Mouse (Mus musculus) layer of hippocampus, postnatal 36 days (tissue): ENCODE results near the gene Rbm20. TPM values are rescaled to one million over a fixed set of nuclear protein-coding genes. Genes with fewer than 3 reads are reported as not detected.
A peak's percentile ranks its signal among the peaks of the same experiment; 100 is the strongest.

Experiments used
- DNase-seq, 2 experiments: peaks; one replicate each; pipeline ENCODE4 v3.0.0; 2022
- total RNA-seq, 2 experiments: library from RNA; stranded (reverse); gene quantifications; 2 replicates each; pipeline ENCODE4 v1.2.3; 2021

Gene Rbm20
- total RNA-seq, 2 experiments from 2014 or later = 1.5 to 2.0 TPM

DNA sequence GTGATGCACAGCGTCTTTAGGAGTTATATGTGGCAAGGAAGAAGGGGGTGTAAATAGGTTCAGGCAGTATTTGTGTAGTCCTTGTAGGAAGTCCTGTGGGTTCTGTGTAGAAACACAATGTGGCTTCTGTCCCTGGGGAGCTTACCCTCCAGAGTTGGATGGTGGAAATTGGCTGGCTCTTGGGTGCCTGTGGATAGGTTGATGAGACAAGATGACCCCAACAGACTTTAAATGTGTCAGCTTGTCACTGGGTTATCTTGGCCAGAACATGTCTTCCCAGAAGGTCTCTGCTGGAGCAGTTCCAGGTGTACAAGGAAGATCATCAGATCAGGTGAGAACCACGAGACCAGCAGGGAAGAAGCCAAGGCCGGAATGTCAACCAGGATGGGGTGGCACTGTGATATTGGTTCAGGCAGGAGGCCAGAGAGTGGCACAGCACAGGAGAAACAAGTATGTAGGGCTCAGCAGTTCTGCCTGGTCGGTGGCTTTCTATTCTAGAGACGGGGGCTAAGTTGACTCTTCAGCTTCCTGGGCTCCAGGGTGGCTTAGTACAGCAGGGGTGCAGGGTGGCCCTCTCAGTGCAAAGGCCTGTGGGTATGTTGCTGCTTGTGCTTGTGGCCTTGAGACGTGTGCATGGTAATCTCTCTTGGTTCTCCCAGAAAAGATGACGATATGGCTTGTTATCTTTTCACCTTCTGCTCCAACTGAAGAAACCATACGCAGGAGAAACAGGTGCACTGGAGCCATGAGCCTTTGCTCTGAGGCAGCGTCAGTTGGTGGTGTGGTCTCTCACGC lies 209.7 kb downstream of the Rbm20 start:
- DNase-seq = no peak

DNA sequence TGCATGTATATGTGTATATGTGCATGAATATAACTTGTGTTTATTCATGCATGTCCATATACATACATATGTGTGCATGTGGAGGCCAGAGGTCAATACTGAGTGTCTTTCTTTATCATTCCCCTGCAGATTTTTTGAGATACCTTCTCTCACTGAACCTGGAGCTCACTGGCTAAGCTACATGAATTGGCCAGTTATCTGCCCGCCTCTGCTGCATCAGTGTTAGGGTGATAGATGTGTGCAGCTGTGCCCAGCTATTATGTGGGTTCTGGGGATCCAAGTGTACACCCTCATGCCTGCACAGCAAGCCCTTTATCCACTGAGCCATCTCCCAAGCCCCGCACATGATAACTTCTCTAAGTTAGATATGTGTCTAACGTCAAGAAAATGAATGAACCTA lies 210.7 kb downstream of the Rbm20 start:
- DNase-seq = no peak

DNA sequence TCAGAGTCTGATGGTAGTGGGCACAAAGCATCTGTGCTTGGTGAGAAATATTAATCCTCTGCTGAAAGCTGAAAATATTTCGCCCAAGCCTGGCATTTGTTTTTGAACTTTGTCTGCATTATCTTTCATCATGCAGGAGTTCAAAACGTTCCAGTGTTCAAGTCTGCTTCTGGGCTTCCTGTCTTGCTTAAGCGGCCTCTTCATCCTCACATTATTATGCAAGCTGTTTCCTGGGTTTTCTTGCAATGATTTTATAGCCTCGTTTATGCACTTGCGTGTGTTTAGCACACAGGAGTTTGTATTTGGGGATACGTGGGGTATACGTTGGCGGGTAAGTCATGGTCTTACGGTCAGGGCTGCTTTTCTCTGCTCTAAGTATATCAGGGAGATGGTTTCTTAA lies 211.2 kb downstream of the Rbm20 start:
- DNase-seq = no peak

DNA sequence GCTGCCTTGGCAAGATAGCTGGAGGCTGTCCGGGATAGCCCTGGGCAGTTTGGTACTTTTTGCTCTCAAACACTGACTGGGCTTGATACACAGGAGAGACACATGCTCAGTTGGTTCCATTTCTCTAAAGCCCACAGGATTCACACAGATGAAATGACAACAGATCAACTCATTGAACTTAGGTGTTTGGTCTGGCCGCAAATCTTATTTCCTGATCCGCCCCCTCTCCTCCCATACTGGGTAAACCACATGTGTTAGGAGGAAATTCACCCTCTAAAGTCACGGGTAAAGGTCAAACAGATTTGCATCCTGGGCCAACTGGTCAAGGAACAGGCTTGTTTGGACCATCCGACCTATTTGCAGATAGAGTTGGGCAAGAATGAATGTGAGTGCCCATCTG lies 212.4 kb downstream of the Rbm20 start:
- DNase-seq = no peak

DNA sequence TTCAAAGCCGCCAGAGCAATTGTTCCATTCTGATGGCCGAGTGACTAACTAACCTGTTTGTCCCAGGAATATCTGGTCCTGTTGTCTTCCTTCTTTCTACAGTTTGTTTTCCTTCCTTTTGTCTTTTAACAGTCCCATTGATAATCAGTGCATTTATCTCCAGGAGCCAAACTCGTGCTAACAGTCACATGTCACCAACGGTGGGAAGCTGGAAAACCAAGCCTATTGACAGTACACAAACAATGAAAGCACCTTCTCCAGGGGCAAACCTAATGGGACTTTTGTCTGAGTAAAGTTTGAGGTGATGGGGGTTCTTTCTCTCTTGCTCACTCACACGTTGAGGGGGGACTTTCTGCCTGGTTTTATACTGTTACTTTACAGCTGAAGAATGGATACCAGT lies 213.2 kb downstream of the Rbm20 start:
- DNase-seq = no peak

DNA sequence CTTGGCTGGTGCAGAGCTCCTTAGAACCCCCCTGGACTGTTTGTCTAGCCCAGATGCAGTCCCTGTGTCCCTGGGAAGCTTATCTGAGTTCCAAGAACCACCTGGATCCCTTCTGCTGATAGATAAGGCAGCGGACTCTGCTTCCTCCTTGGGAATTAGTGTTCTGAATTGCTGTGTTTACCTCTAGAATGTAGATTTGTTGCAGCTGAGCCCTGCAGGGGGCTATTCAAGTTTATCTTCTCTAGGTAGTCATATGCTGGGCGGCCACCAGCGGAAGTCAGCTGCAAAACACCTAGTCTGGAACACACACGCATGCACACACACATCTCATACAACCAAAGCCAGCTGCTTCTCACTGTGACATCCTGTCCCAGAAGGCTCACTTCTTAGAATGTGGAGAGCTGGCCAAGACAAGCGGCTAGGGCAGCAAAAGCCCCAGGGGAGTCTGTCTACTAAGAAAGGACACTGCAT lies 213.7 kb downstream of the Rbm20 start:
- DNase-seq = no peak

DNA sequence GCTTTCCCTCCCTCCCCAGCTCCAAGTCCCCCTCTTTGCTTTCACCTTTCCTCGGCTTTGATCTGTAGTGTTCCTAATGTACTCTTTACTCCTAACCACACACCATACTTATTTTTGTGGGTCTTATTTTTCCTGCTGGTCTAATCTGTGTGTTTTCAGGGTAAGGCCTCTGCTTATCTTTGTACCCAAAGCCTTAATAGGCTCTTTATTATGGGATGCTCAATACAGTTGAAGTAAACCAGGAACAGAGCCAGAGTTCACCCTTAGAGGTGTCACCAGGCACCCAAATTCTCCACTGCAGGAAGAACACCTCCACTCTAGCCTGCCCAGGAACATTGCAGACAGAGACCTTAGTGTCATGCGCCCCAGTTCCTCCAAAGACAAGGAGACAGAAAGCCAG lies 214.5 kb downstream of the Rbm20 start:
- DNase-seq = no peak

DNA sequence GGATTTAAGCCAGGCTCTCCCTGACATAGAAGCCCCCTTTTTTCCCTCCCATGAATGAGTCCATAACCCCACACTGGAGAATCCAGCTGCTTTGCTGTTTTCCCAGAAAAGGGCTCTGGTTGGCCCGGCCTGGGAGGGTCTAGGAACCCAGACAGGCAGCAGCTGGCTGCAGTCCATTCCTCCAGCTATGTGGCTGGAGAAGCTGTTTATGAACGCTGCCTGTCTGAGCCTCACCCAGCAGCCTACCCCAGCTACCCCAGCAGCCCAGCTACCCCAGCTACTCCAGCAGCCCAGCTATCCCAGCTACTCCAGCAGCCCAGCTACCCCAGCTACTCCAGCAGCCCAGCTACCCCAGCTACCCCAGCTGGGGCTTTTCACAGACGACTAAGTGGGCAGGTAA lies 215.0 kb downstream of the Rbm20 start, which contains the start of gene Pdcd4:
Gene Pdcd4 (plus strand): TSS at position 171 of the 400 bp plus-strand sequence.
- DNase-seq = no peak

DNA sequence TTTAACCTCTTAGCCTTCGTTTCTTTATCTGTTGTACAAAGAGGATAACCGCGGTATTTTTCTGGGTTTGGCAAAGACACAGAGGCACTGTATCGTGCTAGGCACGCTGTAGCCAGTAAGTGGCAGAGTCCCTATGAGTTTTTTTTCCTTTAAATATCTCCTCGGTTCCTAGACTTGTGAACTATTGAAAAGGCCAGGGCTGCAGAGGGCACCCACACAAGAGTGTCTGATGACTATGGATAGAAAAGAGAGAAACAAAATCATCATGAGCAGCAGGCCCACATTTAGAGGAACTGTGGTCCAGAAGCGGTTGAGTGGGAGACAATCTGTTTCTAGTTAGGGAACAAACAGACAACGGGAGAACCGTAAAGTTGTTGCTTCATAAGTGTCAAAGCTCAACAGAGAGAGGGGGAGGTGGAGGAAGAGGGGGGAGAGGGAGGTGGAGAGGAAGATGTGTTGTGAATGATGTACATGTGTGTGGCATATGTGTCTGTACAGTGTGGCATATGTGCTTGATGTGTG lies 215.8 kb downstream of the Rbm20 start:
- DNase-seq = peak; percentile 40 to 54

DNA sequence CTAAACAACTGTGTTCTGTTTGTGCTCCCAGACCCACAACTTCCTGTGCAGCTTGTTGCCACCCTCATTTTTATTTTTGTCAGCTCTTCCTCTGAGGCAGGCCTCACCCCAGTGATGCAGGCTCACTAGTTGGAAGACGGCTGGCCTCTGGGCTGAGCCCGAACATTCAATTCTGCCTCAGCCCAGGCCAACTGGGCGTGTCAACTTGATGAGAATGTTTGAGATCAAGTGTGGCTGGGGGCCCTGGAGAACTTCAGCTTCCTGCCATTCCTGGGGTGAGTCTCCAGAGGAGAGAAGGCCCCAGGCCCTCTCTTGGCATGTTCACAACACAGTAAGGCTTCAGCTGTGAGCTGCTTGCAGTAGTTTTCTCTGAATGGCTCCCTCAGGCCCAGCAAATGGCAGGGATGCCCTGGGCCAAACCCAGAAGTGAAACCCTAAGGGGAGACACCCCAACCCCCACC lies 216.6 kb downstream of the Rbm20 start:
- DNase-seq = no peak

DNA sequence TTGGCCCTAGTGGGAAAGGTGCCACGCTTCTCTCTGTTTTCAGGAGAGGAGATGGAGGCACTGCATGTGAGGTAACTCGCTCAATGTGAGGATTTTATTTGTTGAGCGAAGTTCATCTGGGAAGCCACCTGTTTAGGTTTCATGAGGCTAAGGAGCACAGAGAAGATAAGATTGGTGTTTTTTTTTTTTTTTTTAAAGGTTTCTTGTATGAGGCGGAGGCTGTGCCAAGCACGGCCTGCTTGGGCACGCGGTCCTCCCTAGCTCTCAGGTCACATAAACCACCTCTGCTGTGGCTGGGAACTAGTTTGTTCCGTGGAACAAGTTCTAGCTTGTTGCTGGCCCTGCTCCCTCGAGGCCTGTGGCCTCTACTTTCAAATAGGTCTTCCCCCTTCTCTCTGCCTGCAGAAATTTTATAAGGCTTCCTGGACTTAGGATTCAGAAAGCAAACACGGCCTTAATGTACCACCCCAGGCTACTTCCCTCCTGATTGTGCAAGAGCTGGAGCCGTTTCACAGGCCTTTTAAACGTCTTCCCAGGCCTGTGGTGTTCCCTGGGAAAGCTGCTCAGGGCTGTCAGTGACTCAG lies 217.5 kb downstream of the Rbm20 start:
- DNase-seq = no peak

DNA sequence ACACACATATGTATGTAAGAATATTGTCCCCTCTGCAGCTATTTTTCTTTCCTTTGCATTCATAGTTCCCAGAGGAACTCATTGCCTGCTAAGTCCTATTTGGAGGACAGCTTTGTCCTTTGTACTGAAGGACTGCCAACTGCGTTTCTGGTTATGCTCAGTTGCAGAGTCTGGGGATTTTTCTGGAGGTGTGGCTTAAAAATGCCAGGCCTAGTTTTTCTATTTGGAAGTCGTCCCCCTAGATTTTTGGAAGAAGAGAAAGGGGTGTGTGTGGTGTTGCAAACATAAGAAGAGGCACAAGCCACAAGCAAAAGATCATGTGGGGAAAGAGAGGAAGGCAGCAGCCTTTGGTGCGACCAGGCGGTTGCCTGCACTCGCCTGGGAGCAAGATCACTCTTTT lies 220.9 kb downstream of the Rbm20 start:
- DNase-seq = no peak

DNA sequence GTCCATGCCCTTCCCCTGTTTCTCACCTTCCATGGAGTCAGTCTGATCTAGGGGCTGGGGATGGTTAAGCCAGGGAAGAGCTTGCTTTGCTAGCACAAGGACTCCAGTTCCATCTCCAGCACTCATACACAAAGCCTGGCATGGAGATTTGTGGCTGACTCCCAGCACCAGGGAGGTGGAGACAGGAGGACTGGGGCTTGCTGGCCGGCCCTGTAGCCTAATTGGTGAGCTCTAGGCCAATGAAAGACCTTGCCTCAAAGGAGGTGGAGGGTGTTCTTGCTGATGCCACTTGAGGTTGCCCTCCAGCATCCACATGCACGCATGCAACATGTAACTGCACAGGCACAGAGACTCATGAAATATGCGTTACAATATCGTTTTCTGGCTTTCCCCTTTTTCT lies 221.4 kb downstream of the Rbm20 start:
- DNase-seq = no peak

DNA sequence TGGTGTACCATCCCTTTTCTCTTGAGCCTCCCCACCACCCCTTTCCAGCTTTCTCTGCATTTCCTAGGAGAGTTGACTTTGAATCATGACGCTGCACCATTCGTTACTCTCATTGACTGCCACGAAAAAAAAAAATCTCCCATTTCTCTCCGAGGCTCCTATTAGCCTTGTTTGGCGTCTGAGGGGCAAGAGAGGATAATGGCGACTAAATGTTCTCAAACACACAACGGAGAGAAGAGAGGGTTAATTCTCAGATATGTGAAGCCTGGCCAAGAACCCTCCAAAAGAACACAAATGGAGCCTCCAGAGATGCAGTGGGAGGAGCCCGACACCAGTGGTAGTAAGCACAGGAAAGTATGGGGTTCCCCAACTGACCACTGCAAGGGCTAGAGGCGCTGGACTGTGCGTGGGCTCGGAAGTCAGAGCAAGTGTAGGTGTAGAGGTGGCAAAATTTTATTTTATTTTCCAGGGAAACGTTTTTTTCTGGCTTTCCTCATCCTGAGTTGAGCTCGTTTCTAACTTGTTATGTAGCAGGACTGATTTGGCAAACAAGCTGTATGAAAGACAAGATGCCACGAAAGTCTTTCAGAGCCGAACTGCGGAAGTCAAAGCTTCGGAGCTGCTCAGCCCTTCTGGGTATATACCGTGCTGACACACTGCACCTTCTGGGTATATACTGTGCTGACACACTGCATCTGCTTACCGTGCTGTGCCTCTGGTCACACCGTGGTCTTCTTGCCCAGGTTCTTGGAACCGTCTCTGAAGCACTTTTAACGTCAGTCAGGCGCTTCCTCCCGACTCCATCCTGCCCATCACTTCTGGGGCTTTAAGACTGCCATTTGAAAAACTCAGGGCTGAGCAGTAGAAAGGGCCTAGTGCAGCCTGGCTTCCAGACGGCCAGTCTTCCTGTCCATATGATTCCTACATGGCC lies 222.1 kb downstream of the Rbm20 start:
- no peak for DNase-seq

DNA sequence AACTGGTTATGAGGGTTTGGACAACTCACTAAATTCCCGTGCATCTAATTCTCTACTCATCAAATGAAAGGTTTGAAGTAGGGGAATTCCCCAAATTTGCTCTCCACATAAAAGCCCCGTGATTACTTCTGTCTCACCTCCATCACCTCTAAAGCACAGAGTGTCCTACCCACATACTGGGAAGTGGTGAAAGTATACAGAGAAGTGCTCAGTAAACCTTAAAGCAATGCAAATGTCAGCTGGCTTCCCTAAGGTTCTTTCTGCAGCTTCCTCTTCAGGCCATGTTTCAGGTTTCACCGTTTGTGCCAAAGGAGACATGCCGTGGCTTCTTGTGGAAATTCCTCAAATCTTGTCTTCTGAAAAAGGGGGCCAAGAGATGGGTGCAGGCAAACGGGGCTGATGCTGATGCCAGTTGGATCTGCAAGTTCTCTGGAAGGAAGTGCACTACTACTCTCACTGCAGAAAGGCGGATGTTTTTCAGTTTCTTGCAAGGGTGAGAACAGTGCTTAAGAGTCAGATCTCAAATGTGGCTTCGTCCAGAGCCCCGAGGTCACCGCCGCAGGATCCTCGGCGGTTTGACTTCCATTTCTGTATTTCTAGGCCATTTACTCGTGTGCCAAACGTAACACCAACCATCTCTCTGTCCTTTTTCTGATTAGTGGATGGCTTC lies 223.0 kb downstream of the Rbm20 start:
- no peak for DNase-seq

DNA sequence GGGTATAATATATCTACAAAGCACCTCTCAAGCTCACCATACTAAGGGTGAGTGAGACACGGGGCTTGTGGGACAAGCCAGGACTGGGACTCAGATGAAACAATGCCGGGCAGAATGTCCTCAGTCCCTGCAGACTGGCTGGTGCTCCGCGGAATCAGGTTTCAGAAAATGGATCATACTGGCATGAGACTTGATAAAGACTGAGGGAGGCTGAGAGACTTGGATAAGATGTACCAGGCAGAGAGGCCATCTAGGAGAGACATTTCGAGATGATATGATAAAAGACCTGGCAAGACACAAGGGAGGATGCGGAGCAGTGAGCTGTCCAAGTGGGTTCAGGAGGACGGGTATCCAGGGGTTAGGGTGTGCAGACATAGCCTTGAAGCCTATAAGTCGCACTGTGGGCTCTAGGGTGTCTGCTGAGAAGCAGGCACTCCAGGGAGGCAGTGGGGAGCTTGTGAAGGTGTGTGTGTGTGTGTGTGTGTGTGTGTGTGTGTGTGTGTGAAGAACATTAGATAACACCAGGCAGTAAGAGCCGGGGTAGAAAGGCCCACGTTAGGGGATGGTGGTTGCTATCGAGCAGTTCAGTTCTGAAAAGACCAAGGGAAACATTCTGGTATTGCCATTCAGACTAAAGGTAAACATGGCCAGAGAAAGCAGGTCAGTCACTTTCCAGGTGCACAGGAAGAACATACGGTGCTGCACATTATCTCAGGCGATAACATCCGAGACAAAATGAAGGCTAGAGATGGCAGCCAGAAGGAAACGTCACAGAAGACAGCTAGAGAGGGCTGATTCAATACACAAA lies 225.0 kb downstream of the Rbm20 start:
- DNase-seq = no peak

DNA sequence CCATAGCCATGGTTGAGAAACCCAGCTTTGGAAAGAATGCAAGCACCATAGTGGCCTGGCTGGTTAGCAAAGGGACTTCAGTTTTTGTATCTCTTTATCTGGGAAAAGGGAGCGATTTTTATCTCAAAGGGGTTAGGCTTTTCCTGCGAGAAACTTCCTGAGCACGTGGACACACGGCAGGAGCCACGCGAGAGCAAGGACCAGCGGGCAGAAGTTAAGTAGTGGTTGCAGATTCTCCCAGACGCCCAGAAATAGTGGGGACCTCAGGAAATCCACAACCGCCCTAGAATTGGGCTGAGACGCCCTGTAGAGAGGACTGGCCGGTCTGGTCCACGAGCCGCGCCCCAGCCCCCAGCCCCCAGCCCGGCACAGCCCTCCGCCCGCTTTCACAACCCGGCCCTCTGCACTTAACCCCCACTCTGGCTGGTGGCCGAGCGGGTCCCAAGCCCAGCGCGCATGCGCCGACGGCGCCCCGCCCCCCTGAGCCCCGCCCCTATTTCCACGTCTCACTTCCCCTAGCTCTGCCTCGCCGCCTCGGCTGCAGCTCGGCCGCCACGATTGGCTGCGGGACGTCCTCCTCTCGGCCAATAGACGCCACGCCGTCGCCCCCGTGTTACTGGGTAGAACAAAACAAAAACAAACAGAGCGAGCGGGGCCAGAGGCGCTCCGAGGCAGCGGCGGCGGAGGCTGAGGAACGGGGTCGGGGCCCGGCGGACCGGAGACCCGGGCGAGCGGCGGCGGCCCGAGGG lies 225.8 kb downstream of the Rbm20 start:
- DNase-seq = peak; percentile 94 to 95

DNA sequence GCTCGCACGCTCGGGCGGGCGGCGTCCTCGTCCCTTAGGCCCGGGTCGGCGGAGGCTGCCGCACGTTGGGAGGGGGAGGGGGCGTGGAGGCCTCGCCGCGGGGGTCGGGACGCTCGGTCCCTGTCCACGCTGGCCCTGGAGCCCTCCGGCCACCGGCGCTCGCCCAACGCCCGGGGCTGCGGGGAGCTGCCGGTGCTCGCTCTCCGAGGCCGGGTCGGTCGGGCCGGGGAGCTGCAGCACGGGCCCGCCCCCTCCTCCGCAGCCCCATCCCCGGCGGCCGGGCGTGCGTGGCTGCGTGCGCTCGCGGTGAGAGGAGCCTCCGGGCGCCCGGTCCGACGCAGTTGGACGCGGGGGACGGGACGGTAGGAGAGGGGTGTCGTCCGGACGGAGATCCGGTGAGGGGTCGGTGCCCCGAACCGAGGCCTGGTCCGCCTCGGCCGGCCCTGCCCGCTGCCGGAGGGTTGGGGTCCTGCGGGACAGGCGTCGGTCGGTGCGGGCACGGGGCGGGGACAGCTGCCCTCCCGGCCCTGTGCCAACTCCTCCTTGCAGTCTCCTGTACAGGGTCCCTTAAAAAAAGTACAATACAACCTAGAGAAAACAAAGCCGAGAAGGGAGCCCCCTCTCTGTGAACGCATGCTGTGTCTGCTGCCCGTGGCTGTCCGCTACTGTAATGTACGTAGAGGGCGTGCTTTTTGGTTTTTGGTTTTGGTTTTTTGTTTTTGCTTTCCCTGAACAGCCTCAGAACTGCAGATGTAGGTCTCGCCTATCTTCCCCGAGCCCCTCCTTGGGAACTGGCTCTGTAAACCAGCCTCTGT lies 226.6 kb downstream of the Rbm20 start:
- peak; percentile 50 to 59 for DNase-seq

DNA sequence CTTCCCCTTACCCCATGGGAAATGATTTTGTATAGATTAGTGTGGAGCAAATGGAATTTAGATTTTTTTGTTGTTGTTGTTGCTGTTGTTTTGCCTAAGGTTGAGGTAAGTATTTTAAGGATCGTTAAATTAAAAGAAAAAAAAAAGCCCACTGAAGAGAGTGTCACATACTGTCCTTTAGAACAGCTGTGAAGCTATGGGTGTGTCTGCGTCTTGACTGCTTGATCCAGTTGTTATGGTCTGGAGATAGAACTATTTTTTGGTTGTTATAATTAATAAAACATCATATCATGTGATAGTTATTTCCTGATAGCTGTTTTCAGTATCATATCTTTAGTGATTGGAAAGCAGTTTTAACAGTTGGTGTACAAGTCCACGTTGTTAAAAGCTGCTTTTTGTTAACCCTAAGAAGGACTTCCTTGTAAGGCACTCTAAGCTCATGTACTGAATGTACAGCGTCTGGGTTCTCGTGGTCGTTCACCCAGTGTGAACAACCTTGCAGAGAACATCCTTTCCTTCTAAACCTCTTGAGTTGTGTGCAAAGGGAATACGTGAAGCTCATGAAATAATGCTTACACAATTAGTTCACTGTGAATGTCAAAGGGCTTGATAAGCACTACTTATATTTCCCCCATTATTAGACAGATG lies 227.9 kb downstream of the Rbm20 start:
- DNase-seq = no peak
